Mouse (Mus musculus) heart, embryonic 12.5 days (tissue): Measurements from ENCODE around the gene Cldn17. TPM values are rescaled to one million over a fixed set of nuclear protein-coding genes. Genes with fewer than 3 reads are reported as not detected.

Experiments used
- ATAC-seq: fragments of 200-750 bp; cut with Nextera tagmentation; 2 replicates; pipeline ENCODE4 v1.8.0; 2017; ENCODE audit warnings: moderate TSS enrichment, moderate library complexity; ENCODE audit not compliant: insufficient number of reproducible peaks, low FRiP score
- H3K27ac ChIP-seq: fragments of 300-500 bp; sonication (generic); 2 replicates; pipeline ENCODE4 v1.5.1; 2016; ENCODE audit warnings: mild to moderate bottlenecking, moderate library complexity; ENCODE audit not compliant: poor library complexity, severe bottlenecking
- H3K27me3 ChIP-seq: fragments of 300-500 bp; sonication (generic); replicated peaks from 2 replicates; pipeline ENCODE4 v1.6.1; 2016; ENCODE audit warnings: mild to moderate bottlenecking, moderate library complexity
- H3K36me3 ChIP-seq: fragments of 300-500 bp; sonication (generic); 2 replicates; pipeline ENCODE4 v1.6.1; 2016; ENCODE audit warnings: mild to moderate bottlenecking, moderate library complexity
- H3K4me1 ChIP-seq: fragments of 300-500 bp; sonication (generic); replicated peaks from 2 replicates; pipeline ENCODE4 v1.6.1; 2016; ENCODE audit warnings: mild to moderate bottlenecking
- H3K4me2 ChIP-seq: fragments of 300-500 bp; sonication (generic); 2 replicates; pipeline ENCODE4 v1.6.1; 2016; ENCODE audit warnings: mild to moderate bottlenecking, moderate library complexity
- H3K4me3 ChIP-seq: fragments of 300-500 bp; sonication (generic); 2 replicates; pipeline ENCODE4 v1.5.1; 2016; ENCODE audit warnings: mild to moderate bottlenecking
- H3K9ac ChIP-seq: fragments of 300-500 bp; sonication (generic); 2 replicates; pipeline ENCODE4 v1.6.1; 2016; ENCODE audit warnings: mild to moderate bottlenecking, moderate library complexity
- H3K9me3 ChIP-seq: fragments of 300-500 bp; sonication (generic); replicated peaks from 2 replicates; pipeline ENCODE4 v1.6.1; 2016; ENCODE audit warnings: mild to moderate bottlenecking, moderate library complexity
- WGBS: fragments of 180-500 bp; shearing (Covaris S2); methylation state at CpG from one replicate; pipeline ENCODE4 v1.1.7; 2016; 5-methylcytosine and 5-hydroxymethylcytosine counted together
- polyA plus RNA-seq: library from polyadenylated mRNA; unstranded; fragments of >200 nt; fragmentation: Nextera tagmentation; extraction: Ambion mirVana; gene quantifications from 2 replicates; pipeline ENCODE4 v1.2.1, GENCODE M21; 2016

Gene Cldn17
- polyA plus RNA-seq, result not detected in 2 replicates

GRCm38 (mm10) chr16:88506878-88507277 is at the start of gene Cldn17:
TSS of gene Cldn17 (minus strand) at chr16:88506978.
- 86% methylated on average over 6 of the region's 6 CpGs for WGBS
- Histone ChIP-seq H3K4me2 (no peak within 1 kb of the TSS), H3K9me3 (no peaks in the 10 kb centered on the region), H3K4me3 (no peak within 1 kb of the TSS), H3K27ac (no peak within 1 kb of the TSS), H3K36me3 (no peaks in the 10 kb centered on the region), H3K4me1 (no peaks in the 10 kb centered on the region), H3K9ac (no peak within 1 kb of the TSS), H3K27me3 (no peaks in the 10 kb centered on the region)
- no peak for ATAC-seq

DNA sequence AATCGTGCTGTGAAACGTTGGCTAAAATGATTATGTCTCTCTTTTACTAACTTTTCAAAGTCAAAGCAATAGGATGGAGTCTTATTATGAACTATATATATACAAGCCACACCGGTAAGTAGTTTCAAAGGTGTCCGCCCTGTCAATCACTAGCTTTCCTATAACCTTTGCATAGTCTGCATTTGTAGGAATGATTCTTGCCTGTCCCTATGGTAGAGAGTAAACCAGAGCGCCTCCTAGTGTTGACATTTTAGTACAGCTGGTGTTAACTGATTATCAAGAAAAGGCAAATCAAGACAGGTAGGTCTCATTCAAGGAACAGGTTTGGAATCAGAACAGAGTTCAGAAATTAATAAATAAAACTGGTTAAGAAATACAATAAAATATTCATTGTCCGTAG is 35.7 kb upstream of the Cldn17 start:
- Histone ChIP-seq H3K4me2 (no peak overlapping the region), H3K9me3 (no peaks in the 10 kb centered on the region), H3K4me3 (no peak overlapping the region), H3K9ac (no peak overlapping the region), H3K4me1 (no peaks in the 10 kb centered on the region), H3K27ac (no peak overlapping the region), H3K36me3 (no peaks in the 10 kb centered on the region), H3K27me3 (no peaks in the 10 kb centered on the region)
- ATAC-seq, result no peak
- 50% methylated on average over 6 of the region's 6 CpGs for WGBS

DNA sequence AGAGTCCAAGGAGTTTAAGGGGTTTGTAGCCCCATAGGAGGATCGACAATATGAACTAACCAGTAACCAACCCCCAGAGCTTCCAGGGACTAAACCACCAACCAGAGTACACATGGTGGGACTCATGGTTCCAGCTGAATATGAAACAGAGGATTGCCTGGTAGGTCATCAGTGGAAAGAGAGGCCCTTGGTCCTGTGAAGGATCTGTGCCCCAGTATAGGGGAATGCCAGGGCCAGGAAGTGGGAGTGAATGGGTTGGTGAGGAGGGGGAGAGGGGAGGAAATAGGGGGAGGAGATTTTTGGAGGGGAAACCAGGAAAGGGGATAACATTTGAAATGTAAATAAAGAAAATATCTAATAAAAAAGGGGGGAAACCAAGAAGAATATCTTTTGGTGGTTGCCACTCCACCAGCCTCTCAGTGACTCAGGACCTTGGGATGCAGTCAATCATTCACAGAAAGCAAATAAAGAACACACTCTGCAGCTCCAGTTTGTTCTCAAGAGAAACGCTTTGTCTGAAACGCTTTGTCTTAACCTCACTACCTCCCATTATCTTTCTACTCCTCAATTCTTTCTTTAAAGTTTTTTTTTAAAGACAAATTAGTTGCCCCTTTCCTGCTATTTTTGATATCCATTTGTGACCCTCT is 33.2 kb upstream of the Cldn17 start:
- Histone ChIP-seq H3K27me3 (no peaks in the 10 kb centered on the region), H3K9me3 (no peaks in the 10 kb centered on the region), H3K4me3 (no peak overlapping the region), H3K4me1 (no peaks in the 10 kb centered on the region), H3K27ac (no peak overlapping the region), H3K9ac (no peak overlapping the region), H3K4me2 (no peak overlapping the region), H3K36me3 (no peaks in the 10 kb centered on the region)
- 66% methylated on average over 3 of the region's 3 CpGs for WGBS
- no peak for ATAC-seq

- Histone ChIP-seq H3K4me1 (no peaks in the 10 kb centered on the region), H3K36me3 (no peaks in the 10 kb centered on the region), H3K4me2 (no peak overlapping the region), H3K9ac (no peak overlapping the region), H3K4me3 (no peak overlapping the region), H3K27ac (no peak overlapping the region), H3K27me3 (no peaks in the 10 kb centered on the region), H3K9me3 (no peaks in the 10 kb centered on the region)
- no peak for ATAC-seq
Measured at GRCm38 (mm10) chr16:88511348-88511747, 4.6 kb upstream of the Cldn17 start.

DNA sequence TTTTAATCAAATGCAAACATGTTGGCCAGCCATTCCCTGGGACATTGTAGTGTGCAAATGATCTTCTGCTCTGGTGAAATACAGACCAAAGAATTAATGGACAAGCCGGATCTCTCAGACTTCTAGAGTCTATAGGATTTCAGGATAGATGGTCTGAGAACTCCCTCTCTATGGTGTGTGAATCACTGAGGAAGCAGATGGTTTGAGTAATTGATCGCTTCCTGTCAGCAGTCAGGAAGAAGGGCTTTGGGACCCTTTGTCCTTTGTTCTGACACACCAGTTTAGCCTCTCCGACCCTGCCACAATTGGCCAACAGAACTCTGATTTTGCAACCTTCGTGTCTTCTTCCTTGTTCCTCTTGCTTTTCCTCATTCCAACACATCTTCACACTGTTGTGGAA is 1.4 kb upstream of the Cldn17 start:
- Histone ChIP-seq H3K4me2 (no peak overlapping the region), H3K27ac (no peak overlapping the region), H3K9me3 (no peaks in the 10 kb centered on the region), H3K4me1 (no peaks in the 10 kb centered on the region), H3K9ac (no peak overlapping the region), H3K4me3 (no peak overlapping the region), H3K27me3 (no peaks in the 10 kb centered on the region), H3K36me3 (no peaks in the 10 kb centered on the region)
- no peak for ATAC-seq
- 59% methylated on average over 4 of the region's 4 CpGs for WGBS

DNA sequence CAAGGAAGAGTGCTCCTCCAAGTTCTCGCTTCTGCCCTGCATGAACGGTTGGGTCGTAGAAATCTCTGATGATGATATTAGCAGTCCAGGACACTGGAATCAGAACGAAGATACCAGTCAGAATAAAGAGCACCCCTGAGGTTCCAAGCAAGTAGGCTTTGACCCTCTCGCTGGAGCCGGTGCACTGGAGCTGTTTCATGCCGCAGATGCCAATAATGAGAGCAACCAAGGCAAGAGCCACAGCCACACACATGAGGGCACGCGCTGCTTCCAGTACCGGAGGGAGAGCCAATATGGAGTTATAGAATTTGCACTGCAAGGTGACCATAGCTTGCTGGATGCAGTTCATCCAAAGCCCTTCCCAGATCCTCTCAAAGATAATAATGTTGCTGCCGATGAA is 440 bp downstream of the Cldn17 start:
- WGBS, result 91% methylated on average over 11 of the region's 11 CpGs
- H3K9ac ChIP-seq, result no peak overlapping the region

DNA sequence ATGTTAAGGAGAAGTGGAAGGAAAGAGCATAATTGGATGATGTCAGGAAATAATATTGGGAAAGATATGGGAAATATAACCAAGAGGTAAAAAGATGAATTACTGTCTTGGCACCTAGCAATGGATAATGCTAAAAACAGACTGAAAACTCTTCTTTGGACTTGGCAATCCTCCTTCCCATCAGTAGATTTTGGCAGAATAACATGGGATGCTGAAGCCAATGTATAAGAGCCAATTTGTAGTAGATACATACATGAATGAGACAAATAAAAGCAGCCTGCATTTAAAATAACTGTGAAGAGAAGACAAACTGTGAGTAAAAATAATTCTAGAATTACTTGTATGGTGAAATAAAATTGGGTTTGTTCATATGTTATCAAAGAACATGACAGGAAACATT is 18.7 kb downstream of the Cldn17 start:
- Histone ChIP-seq H3K4me2 (no peak overlapping the region), H3K27ac (no peak overlapping the region), H3K36me3 (no peaks in the 10 kb centered on the region), H3K4me3 (no peak overlapping the region), H3K4me1 (no peaks in the 10 kb centered on the region), H3K27me3 (no peaks in the 10 kb centered on the region), H3K9ac (no peak overlapping the region), H3K9me3 (no peaks in the 10 kb centered on the region)
- ATAC-seq, result no peak

More for the DNA sequence above, 440 bp downstream of the Cldn17 start:
- H3K27ac ChIP-seq, result no peak overlapping the region
- no peaks in the 10 kb centered on the region for H3K9me3 ChIP-seq
- H3K4me2 ChIP-seq, result no peak overlapping the region
- no peak for ATAC-seq
- H3K27me3 ChIP-seq, result no peaks in the 10 kb centered on the region
- H3K36me3 ChIP-seq, result no peaks in the 10 kb centered on the region
- no peak overlapping the region for H3K4me3 ChIP-seq
- H3K4me1 ChIP-seq, result no peaks in the 10 kb centered on the region

DNA sequence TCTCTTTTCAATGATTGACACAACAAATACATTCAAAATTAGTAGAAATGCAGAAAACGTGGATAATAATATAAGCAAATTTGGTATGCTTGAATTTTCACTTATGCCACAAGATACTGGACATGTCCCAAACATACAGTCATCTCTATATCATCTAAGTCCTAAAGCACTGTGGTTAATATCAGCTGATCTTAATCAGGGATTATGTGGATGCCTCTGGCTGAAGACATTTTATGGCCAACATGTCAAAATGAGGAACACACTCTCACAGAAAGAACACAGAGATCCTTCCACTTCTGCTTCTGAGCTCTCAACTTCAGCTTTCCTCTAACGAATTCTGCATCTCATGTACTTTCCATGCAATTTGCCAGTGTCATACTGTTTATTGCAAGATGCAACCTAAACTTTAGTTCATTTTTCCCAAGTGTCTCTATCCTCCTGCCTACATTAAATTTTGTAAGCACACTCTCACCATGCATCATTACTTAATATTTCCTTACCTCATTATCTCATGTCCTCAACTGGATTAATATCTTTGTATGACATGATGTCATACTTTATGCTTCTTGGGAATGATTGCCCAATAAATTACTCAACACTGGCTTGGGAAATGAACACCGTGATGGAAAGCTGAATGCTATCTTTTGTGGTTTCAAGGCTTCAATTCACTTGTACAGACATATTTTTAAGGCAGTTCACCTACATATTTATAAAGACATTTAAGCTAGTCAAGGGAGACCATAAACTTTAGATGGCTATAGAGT is 26.6 kb downstream of the Cldn17 start:
- no peak overlapping the region for H3K9ac ChIP-seq
- 75% methylated on average over 3 of the region's 3 CpGs for WGBS
- no peaks in the 10 kb centered on the region for H3K27me3 ChIP-seq
- H3K27ac ChIP-seq, result no peak overlapping the region
- no peak overlapping the region for H3K4me3 ChIP-seq
- no peaks in the 10 kb centered on the region for H3K4me1 ChIP-seq
- no peak for ATAC-seq
- no peaks in the 10 kb centered on the region for H3K36me3 ChIP-seq
- no peaks in the 10 kb centered on the region for H3K9me3 ChIP-seq
- no peak overlapping the region for H3K4me2 ChIP-seq

GRCm38 (mm10) chr16:88463235-88463634 is 43.5 kb downstream of the Cldn17 start:
- no peaks in the 10 kb centered on the region for H3K27me3 ChIP-seq
- H3K9ac ChIP-seq, result no peak overlapping the region
- H3K27ac ChIP-seq, result no peak overlapping the region
- 83% methylated on average over 3 of the region's 3 CpGs for WGBS
- H3K4me3 ChIP-seq, result no peak overlapping the region
- H3K4me1 ChIP-seq, result no peaks in the 10 kb centered on the region
- H3K4me2 ChIP-seq, result no peak overlapping the region
- H3K36me3 ChIP-seq, result no peaks in the 10 kb centered on the region
- ATAC-seq, result no peak
- H3K9me3 ChIP-seq, result no peaks in the 10 kb centered on the region

Other genes with a start within 250 kb of the Cldn17 start
- gene Grik1, start 216.7 kb downstream of the Cldn17 start, polyA plus RNA-seq, result 0.44 and 0.59 TPM in 2 replicates
- 0.34 TPM in 1 of 2 replicates, not detected in the other for gene Cldn8, start 56.2 kb upstream of the Cldn17 start, polyA plus RNA-seq
- gene Krtap24-1, start 105.3 kb upstream of the Cldn17 start, polyA plus RNA-seq, result not detected in 2 replicates
- gene 2310079G19Rik, start 120.7 kb upstream of the Cldn17 start, polyA plus RNA-seq, result not detected in 2 replicates
- not detected in 2 replicates for gene Krtap26-1, start 140.8 kb upstream of the Cldn17 start, polyA plus RNA-seq
- gene Krtap27-1, start 164.7 kb upstream of the Cldn17 start, polyA plus RNA-seq, result not detected in 2 replicates
- gene 2310061N02Rik, start 201.0 kb upstream of the Cldn17 start, polyA plus RNA-seq, result not detected in 2 replicates
- gene Krtap13-1, start 221.9 kb upstream of the Cldn17 start, polyA plus RNA-seq, result not detected in 2 replicates
- gene Krtap13, start 244.7 kb upstream of the Cldn17 start, polyA plus RNA-seq, result not detected in 2 replicates